Mouse (Mus musculus): ENCODE measurements around the gene Marco. TPM values are rescaled to one million over a fixed set of nuclear protein-coding genes. Genes with fewer than 3 reads are reported as not detected.

Gene Marco
- total and polyA plus RNA-seq, 3 experiments, result 0.15 to 0.79 (median 0.76) TPM

DNA sequence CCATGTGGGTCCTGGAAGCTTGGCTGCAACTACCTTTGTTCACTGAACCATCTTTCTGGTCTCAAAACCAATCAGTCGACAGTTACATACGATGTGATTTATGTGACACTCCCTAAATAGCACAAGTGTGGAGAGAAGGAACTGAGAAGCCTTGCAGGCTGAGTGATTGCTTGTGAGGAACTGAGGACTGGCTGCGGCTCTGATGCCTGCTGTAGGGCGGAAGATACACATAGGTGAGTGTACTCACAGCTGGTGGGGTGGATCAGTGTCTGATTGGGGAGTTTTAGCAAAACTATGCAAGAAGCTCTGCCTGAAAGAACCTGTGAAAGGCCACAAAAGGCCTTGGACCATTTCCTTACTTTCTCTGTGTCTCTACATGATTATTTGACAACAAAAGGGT lies 3.3 kb downstream of the Marco start:
- Histone ChIP-seq H3K9ac (ENCODE audit: insufficient read depth, low read depth) (no peak overlapping the region), H3K4me3 (replicated peaks in 1 of 3; ENCODE audit: low read depth in 2 of 3, low read length in 2 of 3, poor library complexity in 1 of 3) (no peak overlapping the region), H3K4me1 (ENCODE audit: control insufficient read depth in 1 of 2, insufficient read depth in 2 of 2) (peaks cover 8 to 65% of the 10 kb centered on the region in 2 experiments), H3K36me3 (replicated peaks in 1 of 2; ENCODE audit: control insufficient read depth in 1 of 2, insufficient read depth in 1 of 2, low read length in 1 of 2) (no peaks in the 10 kb centered on the region), H3K79me2 (replicated peaks; ENCODE audit: control insufficient read depth, extremely low read depth, insufficient read depth, poor library complexity, severe bottlenecking) (no peaks in the 10 kb centered on the region), H3K27me3 (replicated peaks) (no peaks in the 10 kb centered on the region), H3K9me3 (replicated peaks; ENCODE audit: low read length) (no peaks in the 10 kb centered on the region), H3K4me2 (ENCODE audit: insufficient read depth, low read depth, poor library complexity, severe bottlenecking) (no peak overlapping the region), H3K27ac (ENCODE audit: insufficient read depth, low read depth) (no peak overlapping the region)
- in situ Hi-C loops (cut with MboI; ENCODE audit: low pct_ligation_motif_present, low pct_unique_long_range_greater_than_20kb, low sequenced_read_pairs), result no loop called here
- dilution Hi-C loops (cut with MboI; ENCODE audit: extremely low pct_ligation_motif_present, extremely low pct_unique_long_range_greater_than_20kb, low sequenced_read_pairs), result no loop called here
- peak; percentile 67 for DNase-seq (ENCODE audit: extremely low read depth)
- TF ChIP-seq NRF1 (IDR thresholded peaks at IDR 0.05; ENCODE audit: low read depth, low read length) (no peak), IRF4 (IDR thresholded peaks at IDR 0.05; ENCODE audit: low read depth, low read length) (0 out of 2 replicates have a peak, but pooled peaks have one; percentile 30)

DNA sequence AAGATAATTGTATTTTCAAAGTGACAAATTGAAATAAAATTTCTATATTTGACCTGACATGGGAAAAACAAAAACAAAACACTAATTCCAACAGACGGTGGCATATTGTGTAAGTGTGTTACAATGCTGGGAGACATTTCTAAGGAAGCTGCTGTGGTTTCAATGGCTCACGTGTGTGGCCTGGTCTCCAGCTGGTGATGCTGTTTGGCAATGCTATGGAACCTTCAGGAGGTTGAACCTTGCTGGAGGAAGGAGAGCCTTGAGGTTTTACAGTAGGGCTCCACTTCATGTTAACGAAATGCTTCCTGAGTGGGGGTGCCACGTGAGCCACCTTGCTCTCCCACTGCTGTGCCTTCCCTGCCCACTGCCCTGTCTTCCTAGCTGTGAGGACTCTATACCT lies 6.8 kb downstream of the Marco start:
- in situ Hi-C loops (cut with MboI; ENCODE audit: low pct_ligation_motif_present, low pct_unique_long_range_greater_than_20kb, low sequenced_read_pairs) (no loop called here), dilution Hi-C loops (cut with MboI; ENCODE audit: extremely low pct_ligation_motif_present, extremely low pct_unique_long_range_greater_than_20kb, low sequenced_read_pairs) (no loop called here)
- Histone ChIP-seq H3K4me2 (ENCODE audit: insufficient read depth, low read depth, poor library complexity, severe bottlenecking) (no peak overlapping the region), H3K36me3 (replicated peaks in 1 of 2; ENCODE audit: control insufficient read depth in 1 of 2, insufficient read depth in 1 of 2, low read length in 1 of 2) (no peaks in the 10 kb centered on the region), H3K9ac (ENCODE audit: insufficient read depth, low read depth) (no peak overlapping the region), H3K9me3 (replicated peaks; ENCODE audit: low read length) (no peaks in the 10 kb centered on the region), H3K79me2 (replicated peaks; ENCODE audit: control insufficient read depth, extremely low read depth, insufficient read depth, poor library complexity, severe bottlenecking) (no peaks in the 10 kb centered on the region), H3K27me3 (replicated peaks) (no peaks in the 10 kb centered on the region), H3K27ac (ENCODE audit: insufficient read depth, low read depth) (no peak overlapping the region), H3K4me3 (replicated peaks in 1 of 3; ENCODE audit: low read depth in 2 of 3, low read length in 2 of 3, poor library complexity in 1 of 3) (no peak overlapping the region), H3K4me1 (ENCODE audit: control insufficient read depth in 1 of 2, insufficient read depth in 2 of 2) (peaks cover 0 to 32% of the 10 kb centered on the region in 2 experiments; a peak in 3 of 4 replicates)
- TF ChIP-seq ZC3H11A (IDR thresholded peaks at IDR 0.05; ENCODE audit: low read depth, low read length), result no peak
- TF ChIP-seq POLR2A (IDR thresholded peaks at IDR 0.05; ENCODE audit: low read depth, low read length), result no peak
- TF ChIP-seq GABPA (IDR thresholded peaks at IDR 0.05; ENCODE audit: insufficient replicate concordance, low read depth, low read length), result no peak
- no peak for TF ChIP-seq KAT2A (IDR thresholded peaks at IDR 0.05; ENCODE audit: insufficient replicate concordance, low read length)
- no peak for TF ChIP-seq TCF12 (IDR thresholded peaks at IDR 0.05; ENCODE audit: low read depth, low read length)
- no peak for TF ChIP-seq UBTF (IDR thresholded peaks at IDR 0.05; ENCODE audit: low read depth, low read length)
- no peak for TF ChIP-seq PAX5 (IDR thresholded peaks at IDR 0.05; ENCODE audit: low read length)
- no peak for TF ChIP-seq RCOR1 (conservative IDR thresholded peaks at IDR 0.05; ENCODE audit: low read depth, low read length)
- no peak for TF ChIP-seq ETS1 (conservative IDR thresholded peaks at IDR 0.05; ENCODE audit: low read depth, low read length)
- TF ChIP-seq NRF1 (IDR thresholded peaks at IDR 0.05; ENCODE audit: low read depth, low read length), result no peak
- TF ChIP-seq MEF2A (IDR thresholded peaks at IDR 0.05; ENCODE audit: borderline replicate concordance, low read depth, low read length), result no peak
- no peak for TF ChIP-seq CHD2 (IDR thresholded peaks at IDR 0.05; ENCODE audit: low read length)
- no peak for TF ChIP-seq EP300 (IDR thresholded peaks at IDR 0.05; ENCODE audit: low read length)
- no peak for TF ChIP-seq JUND (conservative IDR thresholded peaks at IDR 0.05; ENCODE audit: low read depth, low read length)
- DNase-seq (ENCODE audit: extremely low read depth), result no peak
